Mouse (Mus musculus): Measurements from ENCODE around the gene Btbd9.

Btbd9 gene

GRCm38 (mm10) chr17:30212647-30213046, 363.6 kb downstream of the Btbd9 start:
- DNase-seq (ENCODE audit: low read depth, low spot score) = no peak

GRCm38 (mm10) chr17:30210936-30211335, 365.4 kb downstream of the Btbd9 start:
- DNase-seq (ENCODE audit: low read depth, low spot score) = no peak

- no peak for DNase-seq (ENCODE audit: low read depth, low spot score)
Observed at GRCm38 (mm10) chr17:30210262-30210661, 366.0 kb downstream of the Btbd9 start.

- no peak for DNase-seq (ENCODE audit: low read depth, low spot score)
Observed at GRCm38 (mm10) chr17:30205062-30205825, 371.0 kb downstream of the Btbd9 start.

DNA sequence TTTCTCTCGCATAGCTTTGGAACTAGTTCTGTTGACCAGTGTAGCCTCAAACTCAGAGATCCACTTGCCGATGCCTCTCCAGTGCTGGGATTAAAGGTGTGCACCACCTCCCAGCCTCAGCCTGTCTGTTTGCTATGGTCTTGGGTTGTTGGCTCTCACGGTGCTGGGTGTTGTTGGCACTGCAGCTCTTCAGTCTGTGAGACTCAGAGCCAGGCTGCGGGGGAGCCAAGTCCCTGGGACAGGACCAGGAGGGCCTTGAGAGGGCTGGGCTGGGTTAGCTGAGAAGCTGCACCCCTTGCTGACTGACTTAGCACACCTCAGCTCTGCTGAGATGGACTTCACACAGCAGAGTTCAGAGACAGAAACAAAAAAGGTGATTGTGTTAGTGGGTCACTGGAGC, 376.0 kb downstream of the Btbd9 start:
- DNase-seq (ENCODE audit: low read depth, low spot score) = no peak

- DNase-seq (ENCODE audit: low read depth, low spot score) = peak; percentile 63
Observed at GRCm38 (mm10) chr17:30199374-30200247, 376.7 kb downstream of the Btbd9 start.

- peak; percentile 79 for DNase-seq (ENCODE audit: low read depth, low spot score)
Observed at GRCm38 (mm10) chr17:30198422-30198821, 377.9 kb downstream of the Btbd9 start.

DNA sequence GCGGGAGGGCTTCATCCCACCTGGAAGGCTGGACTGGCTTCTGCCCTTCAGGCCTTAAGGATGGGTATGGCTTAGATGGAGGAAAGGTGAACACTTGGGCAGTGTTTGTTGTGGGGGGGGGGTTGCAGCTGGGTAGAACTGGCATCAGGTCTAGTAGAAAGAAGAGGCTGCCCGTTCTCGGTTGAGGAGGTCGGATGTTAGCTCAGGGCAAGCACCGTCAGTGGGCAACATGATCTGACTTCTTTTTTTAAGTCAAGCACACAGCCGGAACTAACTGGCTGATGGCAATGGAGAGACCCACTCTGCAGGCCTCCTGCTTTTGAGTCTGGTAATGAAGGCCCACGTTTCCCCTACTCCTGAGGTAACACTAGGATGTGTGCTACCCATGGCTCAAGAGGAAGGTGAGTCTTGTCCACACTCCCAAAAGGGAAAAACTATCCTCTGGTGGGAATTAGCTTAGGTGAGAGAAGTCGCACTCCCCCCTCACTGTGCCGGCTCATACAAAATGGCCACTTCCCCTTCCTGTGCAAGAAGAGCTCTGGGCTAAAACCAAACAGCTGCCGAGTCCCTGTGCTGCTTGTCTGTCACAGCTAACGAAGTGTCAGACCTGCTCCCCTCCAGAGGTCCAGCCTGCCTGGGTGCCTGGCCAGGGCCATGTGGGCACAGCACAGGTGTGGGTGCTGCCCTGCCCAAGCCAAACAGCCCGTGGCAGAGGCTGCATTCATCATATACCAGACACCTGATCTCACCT, 378.8 kb downstream of the Btbd9 start:
- DNase-seq (ENCODE audit: low read depth, low spot score) = peak; percentile 71

GRCm38 (mm10) chr17:30196401-30197279, 379.6 kb downstream of the Btbd9 start:
- no peak for DNase-seq (ENCODE audit: low read depth, low spot score)

- no peak for DNase-seq (ENCODE audit: low read depth, low spot score)
Observed at GRCm38 (mm10) chr17:30195591-30196183, 380.6 kb downstream of the Btbd9 start.

DNA sequence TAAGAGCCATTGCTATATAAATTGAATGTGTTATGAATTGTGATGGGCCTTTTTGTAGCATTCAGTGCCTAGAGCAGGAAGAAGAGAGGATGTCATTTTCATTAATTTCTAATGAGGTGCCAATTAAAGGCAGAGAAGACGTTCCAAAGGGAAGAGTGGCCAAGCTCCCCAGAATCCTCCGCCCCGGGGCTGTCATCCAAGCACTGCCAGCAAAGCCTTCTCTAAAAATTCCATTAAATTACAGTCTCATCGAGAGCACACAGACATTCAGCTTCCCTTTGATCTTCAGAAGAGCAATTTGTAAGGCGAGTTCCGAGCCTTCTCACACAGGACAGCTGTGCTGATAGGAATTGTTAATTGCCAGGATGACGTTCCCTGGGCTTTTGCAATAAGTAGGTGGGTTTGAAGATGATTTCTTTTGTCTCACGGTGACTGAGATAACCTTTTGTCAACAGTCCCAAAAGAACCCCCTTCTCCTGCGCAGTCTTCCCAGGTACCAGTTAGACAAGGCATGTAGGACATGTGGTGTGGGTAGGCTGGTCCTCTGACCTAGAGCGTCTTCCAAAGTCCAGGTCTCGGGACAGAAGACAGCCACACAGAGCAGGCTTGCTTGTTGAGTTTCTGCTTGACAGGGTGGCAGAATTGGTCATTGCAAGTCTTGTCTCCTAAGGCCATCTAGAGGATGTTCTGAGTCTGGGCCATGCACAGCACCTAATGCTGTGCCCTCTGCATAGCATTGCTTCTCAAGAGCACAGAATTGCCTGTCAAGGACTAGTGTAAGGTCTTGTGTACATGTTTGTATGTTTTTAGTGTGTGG, 381.5 kb downstream of the Btbd9 start:
- DNase-seq (ENCODE audit: low read depth, low spot score) = no peak

DNA sequence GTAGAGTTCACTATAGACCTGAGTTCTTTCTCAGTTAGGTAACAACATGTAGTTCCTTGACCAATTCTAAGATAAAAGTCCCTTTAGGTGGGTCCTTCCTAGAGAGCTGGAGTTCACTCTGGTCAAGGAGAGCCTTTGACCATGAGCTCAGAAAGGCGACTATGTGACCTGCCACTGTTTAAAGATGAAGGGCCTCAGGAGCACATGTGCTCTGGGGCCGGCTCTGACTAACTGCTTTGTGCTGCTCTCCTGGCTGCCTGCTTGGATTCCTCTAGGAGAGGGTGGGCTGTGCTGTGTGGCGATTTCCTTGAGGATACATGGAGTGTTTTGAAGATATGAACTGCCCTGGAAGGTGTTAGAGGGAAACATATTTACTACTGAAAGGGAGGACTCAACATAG, 382.2 kb downstream of the Btbd9 start:
- no peak for DNase-seq (ENCODE audit: low read depth, low spot score)

DNA sequence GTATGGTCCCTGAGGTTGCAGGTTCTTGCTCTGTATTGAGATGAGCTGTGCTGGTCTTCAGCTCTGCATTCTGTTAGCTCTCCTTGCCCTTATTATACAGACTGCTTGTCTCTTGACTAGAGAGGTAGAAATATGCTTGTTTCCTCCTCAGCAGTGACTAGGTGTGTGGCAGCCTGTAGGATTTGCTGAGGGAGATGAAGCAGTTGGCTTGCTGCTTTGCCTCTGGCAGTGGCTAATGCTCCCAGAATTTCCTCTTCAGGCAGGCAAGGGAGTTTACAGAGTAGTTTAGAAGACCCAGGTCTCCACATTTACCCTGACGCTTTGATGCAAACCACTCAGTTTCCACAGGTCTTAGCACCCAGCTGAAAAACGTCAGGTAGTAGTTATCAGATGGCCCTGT, 382.7 kb downstream of the Btbd9 start:
- no peak for DNase-seq (ENCODE audit: low read depth, low spot score)

DNA sequence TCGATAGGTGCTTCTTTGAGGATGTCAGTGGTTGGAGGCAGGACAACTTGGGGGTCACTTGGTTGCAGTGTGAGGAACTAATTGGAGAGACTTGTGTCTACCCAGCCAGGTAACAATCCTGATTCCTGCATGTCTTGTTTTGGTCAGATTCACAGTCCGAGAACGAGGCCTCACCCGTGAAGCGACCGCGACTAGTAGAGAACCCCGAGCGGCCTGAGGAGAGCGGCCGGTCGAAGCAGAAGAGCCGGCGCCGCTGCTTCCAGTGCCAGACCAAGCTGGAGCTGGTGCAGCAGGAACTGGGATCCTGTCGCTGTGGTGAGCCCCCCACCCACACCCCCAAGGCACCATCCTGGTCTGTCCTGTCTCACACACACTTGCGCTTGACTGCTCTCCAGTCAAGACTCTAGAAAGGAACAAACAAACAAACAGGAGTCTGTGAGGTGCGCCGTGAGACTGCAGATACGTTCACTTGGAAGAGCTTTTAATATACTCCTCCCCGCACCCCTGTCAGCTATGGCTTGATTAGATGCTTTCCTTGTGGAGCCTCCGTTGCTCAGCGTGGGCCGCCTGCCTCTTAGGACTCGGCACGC, 383.8 kb downstream of the Btbd9 start:
- no peak for DNase-seq (ENCODE audit: low read depth, low spot score)

DNA sequence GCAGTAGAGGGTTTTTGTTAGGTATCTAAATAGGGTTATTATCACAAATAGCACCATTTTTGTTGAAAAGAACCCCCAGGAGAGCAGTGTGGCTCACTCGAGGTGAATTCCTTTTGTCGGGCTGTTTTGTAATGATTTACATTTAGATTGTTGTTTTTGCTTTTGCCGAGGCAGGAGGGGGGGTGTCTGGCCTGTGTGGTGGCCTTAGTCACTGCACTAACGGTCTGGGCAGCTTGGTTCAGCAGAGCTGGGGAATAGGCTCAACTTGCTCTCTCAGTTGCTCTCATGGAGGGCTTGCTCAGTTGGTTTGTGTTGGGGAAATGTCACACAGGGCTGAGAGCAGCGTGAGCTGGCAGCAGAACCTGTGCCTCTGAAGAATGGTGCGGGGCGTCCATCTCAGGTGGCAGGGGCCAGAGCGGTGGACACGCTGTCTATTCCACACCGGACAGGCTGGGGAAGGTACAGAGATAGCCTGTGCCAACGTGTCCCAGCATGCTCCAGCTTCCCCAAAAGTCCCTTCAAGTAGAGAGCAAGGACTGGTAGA, 385.1 kb downstream of the Btbd9 start:
- no peak for DNase-seq (ENCODE audit: low read depth, low spot score)

DNA sequence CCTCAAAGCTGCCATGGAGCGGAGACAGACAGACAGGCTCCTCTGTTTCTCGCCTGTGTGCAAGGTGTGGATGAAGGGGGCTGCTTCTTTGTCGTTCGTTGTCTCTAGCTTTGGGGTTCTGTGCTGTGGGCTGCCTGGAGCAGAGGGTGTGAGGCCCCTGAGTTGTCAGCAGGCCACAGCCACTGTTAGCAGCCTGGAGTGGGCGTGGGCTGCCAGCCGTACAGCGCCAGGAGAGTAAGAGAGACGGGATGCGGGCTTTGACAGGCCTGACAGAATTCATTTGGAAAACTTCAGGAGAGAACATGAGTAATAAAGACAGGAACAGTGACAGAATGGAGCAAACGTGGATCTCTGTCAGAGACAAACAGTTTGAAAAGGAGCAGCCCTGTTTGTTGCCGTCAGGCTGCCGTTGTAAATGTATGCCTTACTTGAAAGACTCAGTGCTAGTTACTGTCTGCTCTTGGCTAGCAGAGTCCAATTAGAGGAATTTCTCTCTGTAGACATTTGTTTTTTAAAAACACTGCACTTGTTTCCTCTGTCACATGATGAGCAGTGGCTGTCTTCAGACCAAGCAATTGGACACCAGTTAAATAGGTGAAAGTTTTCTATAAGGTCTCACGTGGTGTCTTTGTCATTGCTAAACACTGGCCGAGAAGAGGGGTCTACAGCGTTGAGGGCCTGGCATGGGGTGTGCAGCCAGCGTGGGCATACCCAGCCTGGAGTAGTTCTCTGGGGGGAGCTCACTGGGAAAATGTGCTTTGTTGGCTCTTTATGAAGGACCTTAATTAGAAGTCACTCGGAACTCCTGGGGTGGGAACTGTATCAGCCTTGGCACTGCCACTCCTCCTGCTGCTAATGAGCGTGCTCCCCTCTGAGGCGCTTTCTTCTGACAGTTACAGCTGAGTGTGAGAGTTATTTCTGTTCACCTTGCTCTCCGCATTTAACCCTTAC, 388.0 kb downstream of the Btbd9 start:
- no peak for DNase-seq (ENCODE audit: low read depth, low spot score)

GRCm38 (mm10) chr17:30187581-30187980, 388.7 kb downstream of the Btbd9 start:
- no peak for DNase-seq (ENCODE audit: low read depth, low spot score)

DNA sequence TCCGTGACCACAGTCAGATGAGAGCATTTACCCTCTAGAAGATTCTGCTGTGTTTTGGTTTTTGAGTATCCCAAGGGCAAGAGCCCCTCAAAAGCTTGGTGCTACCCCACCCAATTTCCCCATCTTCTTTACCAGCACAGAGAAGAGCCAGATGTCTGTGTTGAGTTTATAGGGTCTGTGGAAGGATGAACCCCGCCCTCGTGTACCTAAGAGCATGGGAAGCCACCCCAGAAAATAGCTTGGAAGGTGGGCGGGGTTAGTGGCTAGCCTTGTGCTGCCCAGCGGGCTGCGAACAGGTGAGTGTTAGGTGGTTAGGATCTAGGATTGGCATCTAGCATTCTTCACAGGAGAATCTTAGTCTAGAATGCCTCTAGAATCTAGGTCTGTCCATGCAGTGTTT, 389.1 kb downstream of the Btbd9 start:
- no peak for DNase-seq (ENCODE audit: low read depth, low spot score)

Data from skeletal muscle tissue, adult 2 months (tissue).